Comparison of ENCODE assay signal across 22 mouse cellular contexts in genomic region chr8:85959880-85960279, GRCm38 (mm10).
DNase-seq lines count a peak whose midpoint lies in the region; ATAC-seq and TF ChIP-seq lines count a peak whose summit lies in the region.
"Had no signal": no experiment of that assay in that cellular context is flagged by ENCODE, and none has a peak within 500 bp of the region (broad histone marks: within the 10 kb centered on the region; RNA-seq: fewer than 3 reads in every experiment).

No protein-coding gene starts in this region.

- WGBS in kidney, embryonic 14.5 days = 45% methylated on average over 4 of the region's 4 CpGs
- WGBS in kidney, embryonic 15.5 days = 52% methylated on average over 4 of the region's 4 CpGs
- 52% methylated on average over 4 of the region's 4 CpGs for WGBS in kidney, embryonic 16.5 days
- 70% methylated on average over 4 of the region's 4 CpGs for WGBS in kidney, adult 2 months
- 55% methylated on average over 4 of the region's 4 CpGs for WGBS in kidney, postnatal 0 days

- no peak overlapping the region for H3K9ac ChIP-seq in kidney, embryonic 14.5 days (ENCODE audit: low read depth, low read length)
- H3K9ac ChIP-seq in kidney, embryonic 15.5 days = no peak overlapping the region
- no peak overlapping the region for H3K9ac ChIP-seq in kidney, embryonic 16.5 days (replicated peaks; ENCODE audit: low read length)
- H3K9ac ChIP-seq in kidney, postnatal 0 days (ENCODE audit: low read depth, low read length) = no peak overlapping the region

- no peak overlapping the region for H3K4me3 ChIP-seq in kidney, embryonic 14.5 days (ENCODE audit: low read length)
- H3K4me3 ChIP-seq in kidney, embryonic 15.5 days (replicated peaks) = no peak overlapping the region
- H3K4me3 ChIP-seq in kidney, embryonic 16.5 days (ENCODE audit: low read length) = no peak overlapping the region
- H3K4me3 ChIP-seq in kidney, adult 2 months (ENCODE audit: insufficient read depth, low read depth, low read length) = no peak overlapping the region
- H3K4me3 ChIP-seq in kidney, postnatal 0 days (replicated peaks; ENCODE audit: low read depth, low read length) = no peak overlapping the region

- no peaks in the 10 kb centered on the region for H3K27me3 ChIP-seq in kidney, embryonic 14.5 days (ENCODE audit: control insufficient read depth, insufficient read depth, low read length)
- H3K27me3 ChIP-seq in kidney, embryonic 15.5 days = no peaks in the 10 kb centered on the region
- H3K27me3 ChIP-seq in kidney, embryonic 16.5 days (ENCODE audit: insufficient read depth, low read length) = no peaks in the 10 kb centered on the region
- H3K27me3 ChIP-seq in kidney, adult 2 months (replicated peaks; ENCODE audit: control insufficient read depth, insufficient read depth, low read length) = no peaks in the 10 kb centered on the region
- no peaks in the 10 kb centered on the region for H3K27me3 ChIP-seq in kidney, postnatal 0 days (ENCODE audit: insufficient read depth, low read length)
- H3K27me3 ChIP-seq: CH12.LX, Patski had no signal

- H3K4me1 ChIP-seq in kidney, embryonic 14.5 days (ENCODE audit: control insufficient read depth, insufficient read depth, low read length) = no peaks in the 10 kb centered on the region
- no peaks in the 10 kb centered on the region for H3K4me1 ChIP-seq in kidney, embryonic 15.5 days
- H3K4me1 ChIP-seq in kidney, embryonic 16.5 days (ENCODE audit: insufficient read depth, low read length) = no peaks in the 10 kb centered on the region
- no peaks in the 10 kb centered on the region for H3K4me1 ChIP-seq in kidney, adult 2 months (ENCODE audit: control insufficient read depth, insufficient read depth, low read length)
- H3K4me1 ChIP-seq in kidney, postnatal 0 days (replicated peaks; ENCODE audit: insufficient read depth, low read length) = no peaks in the 10 kb centered on the region

- DNase-seq in kidney, postnatal 4 days = no peak
- DNase-seq in kidney, postnatal 14 days = no peak
- DNase-seq in kidney, adult 2 months = no peak
- peak; percentile 56 for DNase-seq in kidney, postnatal 0 days (ENCODE audit: low spot score)
- no peak for DNase-seq in kidney, adult 9 months
- DNase-seq: adrenal gland, adult 2 months; adrenal gland, adult 8-10 months; adrenal gland, postnatal 10 days; adrenal gland, postnatal 14 days; adrenal gland, postnatal 25 days; adrenal gland, postnatal 36 days; B cell, adult 2 months; cerebellum, adult 11 months; cerebellum, adult 11-12 months had no signal

- no peak overlapping the region for H3K27ac ChIP-seq in kidney, embryonic 14.5 days (ENCODE audit: low read depth, low read length)
- H3K27ac ChIP-seq in kidney, embryonic 15.5 days = no peak overlapping the region
- no peak overlapping the region for H3K27ac ChIP-seq in kidney, embryonic 16.5 days (ENCODE audit: low read length)
- H3K27ac ChIP-seq in kidney, adult 2 months (ENCODE audit: insufficient read depth, low read depth, low read length) = no peak overlapping the region
- H3K27ac ChIP-seq in kidney, postnatal 0 days = no peak overlapping the region

- TF ChIP-seq POLR2A in kidney, adult 2 months (IDR thresholded peaks at IDR 0.05; ENCODE audit: low read depth, low read length) = no peak

- peaks cover 3% of the 10 kb centered on the region; the same call in 1 of the 2 replicates for H3K36me3 ChIP-seq in kidney, embryonic 14.5 days (ENCODE audit: control insufficient read depth, insufficient read depth, low read length)
- peaks cover 7% of the 10 kb centered on the region for H3K36me3 ChIP-seq in kidney, embryonic 15.5 days
- H3K36me3 ChIP-seq in kidney, embryonic 16.5 days (ENCODE audit: insufficient read depth, low read length) = peaks cover 20% of the 10 kb centered on the region; the same call in 1 of the 2 replicates
- H3K36me3 ChIP-seq in kidney, adult 2 months (ENCODE audit: control insufficient read depth, insufficient read depth, low read length) = no peaks in the 10 kb centered on the region; the same call in 1 of the 2 replicates
- H3K36me3 ChIP-seq in kidney, postnatal 0 days (ENCODE audit: insufficient read depth, low read length) = 0 out of 2 replicates have a peak, but pooled peaks cover 5% of the 10 kb centered on the region

- peak; percentile 88 for ATAC-seq in kidney, embryonic 14.5 days (ENCODE audit: low FRiP score, low TSS enrichment)
- ATAC-seq in kidney, embryonic 15.5 days (replicated peaks; ENCODE audit: low FRiP score) = peak; percentile 91
- ATAC-seq in kidney, embryonic 16.5 days (ENCODE audit: low FRiP score, low TSS enrichment) = peak; percentile 76
- peak; percentile 46; the same call in 1 of the 2 replicates for ATAC-seq in kidney, postnatal 0 days (replicated peaks; ENCODE audit: low FRiP score, low read depth)
- ATAC-seq: activated CD4-positive, CD25-positive, alpha-beta regulatory T cell, adult 4 months; CD4-positive, CD25-positive, alpha-beta regulatory T cell, adult 4 months; Patski had no signal

- TF ChIP-seq CTCF in kidney, adult 2 months (conservative IDR thresholded peaks at IDR 0.05; ENCODE audit: insufficient read depth, insufficient read length, low read depth, low read length) = no peak
- no peak for TF ChIP-seq CTCF in kidney, postnatal 0 days (IDR thresholded peaks at IDR 0.05; ENCODE audit: low read depth)

- no peaks in the 10 kb centered on the region for H3K9me3 ChIP-seq in kidney, embryonic 14.5 days (ENCODE audit: control insufficient read depth, low read length)
- no peaks in the 10 kb centered on the region for H3K9me3 ChIP-seq in kidney, embryonic 15.5 days (replicated peaks)
- H3K9me3 ChIP-seq in kidney, embryonic 16.5 days (ENCODE audit: low read length) = no peaks in the 10 kb centered on the region
- H3K9me3 ChIP-seq in kidney, postnatal 0 days (replicated peaks; ENCODE audit: low read length) = no peaks in the 10 kb centered on the region
- H3K9me3 ChIP-seq: G1E had no signal

- H3K4me2 ChIP-seq in kidney, embryonic 14.5 days (replicated peaks; ENCODE audit: low read depth, low read length) = no peak overlapping the region
- H3K4me2 ChIP-seq in kidney, embryonic 15.5 days = no peak overlapping the region
- no peak overlapping the region for H3K4me2 ChIP-seq in kidney, embryonic 16.5 days (replicated peaks; ENCODE audit: low read depth, low read length)
- H3K4me2 ChIP-seq in kidney, postnatal 0 days (ENCODE audit: low read length) = no peak overlapping the region
